Mouse (Mus musculus): ENCODE data around the gene Stk32b.

DNA sequence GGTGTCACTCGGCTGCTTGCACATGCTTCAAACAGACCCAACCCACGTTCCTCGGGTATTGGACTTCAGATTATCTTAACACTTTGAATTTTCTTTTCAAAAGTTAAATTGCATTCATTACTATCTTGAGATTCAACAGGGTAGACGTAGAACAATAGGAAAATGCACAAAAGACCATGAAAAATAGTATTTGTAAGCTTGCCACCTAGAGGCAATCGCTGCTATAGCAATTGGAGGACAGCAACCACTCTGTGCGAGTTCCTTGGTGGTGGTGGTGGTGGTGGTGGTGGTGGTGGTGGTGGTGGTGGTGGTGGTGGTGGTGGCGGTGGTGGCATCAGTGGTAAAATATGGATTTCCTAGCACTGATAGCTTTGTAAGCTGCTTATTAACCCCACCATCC is 19.2 kb upstream of the Stk32b start:
- TF ChIP-seq CTCF (IDR thresholded peaks at IDR 0.05; ENCODE audit: control insufficient read depth, insufficient read depth, insufficient read length) (no peak), USF1 (IDR thresholded peaks at IDR 0.05; ENCODE audit: low read depth) (no peak)

Data from C2C12 (cell line).